Mouse (Mus musculus) G1E (cell line): ENCODE data around the gene Kctd20.

Experiments
- CTCF ChIP-seq: IDR thresholded peaks from 2 replicates; pipeline ENCODE4 v1.5.1; 2012; ENCODE audit warnings: low read depth, low read length, inconsistent platforms, mixed read lengths
- GATA1 ChIP-seq: IDR thresholded peaks from 2 replicates; pipeline ENCODE4 v1.6.1; 2012; ENCODE audit warnings: borderline replicate concordance, low read length, inconsistent platforms, mixed read lengths
- TAL1 ChIP-seq: conservative IDR thresholded peaks from 2 replicates; pipeline ENCODE4 v1.6.1; 2012; ENCODE audit warnings: low read depth, low read length, inconsistent platforms, mixed read lengths

DNA sequence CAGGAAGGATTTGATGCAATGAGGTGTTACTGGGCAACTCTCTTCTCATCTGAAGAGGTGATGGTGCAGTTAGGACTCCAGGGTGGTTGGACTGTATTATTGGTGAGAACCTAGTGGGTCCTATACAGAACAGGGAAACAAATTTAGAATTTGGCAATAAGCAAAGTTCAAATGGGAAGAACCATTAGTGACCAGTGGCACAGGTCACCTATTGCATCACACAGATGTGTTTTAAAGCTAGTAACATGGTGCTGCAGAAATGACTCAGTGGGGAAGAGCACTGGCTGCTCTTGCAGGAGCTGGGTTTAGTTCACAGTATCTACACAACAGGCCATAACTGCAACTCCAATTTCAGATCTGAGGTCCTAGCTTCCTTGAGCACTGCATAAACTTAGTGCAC is 18.4 kb downstream of the Kctd20 start:
- TF ChIP-seq GATA1 (no peak), CTCF (no peak), TAL1 (no peak)
